Mouse (Mus musculus): Measurements from ENCODE around the gene Magt1. TPM values are rescaled to one million over a fixed set of nuclear protein-coding genes. Genes with fewer than 3 reads are reported as not detected.

Gene Magt1
- total and polyA plus RNA-seq, 3 experiments, result 48.5 to 78.4 (median 55.1) TPM

DNA sequence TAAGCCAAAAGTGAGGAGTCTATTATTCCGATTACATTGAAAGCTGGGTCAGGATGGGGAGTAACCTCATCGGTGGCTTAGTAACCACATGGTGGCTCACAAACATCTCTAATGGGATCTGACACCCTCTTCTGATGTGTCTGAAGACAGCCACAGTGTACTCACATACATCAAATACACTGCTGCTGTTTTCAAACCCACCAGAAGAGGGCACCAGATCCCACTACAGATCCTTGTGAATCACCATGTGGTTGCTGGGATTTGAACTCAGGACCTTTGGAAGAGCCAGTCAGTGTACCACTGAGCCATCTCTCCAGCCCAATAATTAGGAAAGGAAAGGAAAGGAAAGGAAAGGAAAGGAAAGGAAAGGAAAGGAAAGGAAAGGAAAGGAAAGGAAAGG, 90.3 kb downstream of the Magt1 start:
- dilution Hi-C loops (cut with MboI; ENCODE audit: extremely low pct_ligation_motif_present, extremely low pct_unique_long_range_greater_than_20kb, low sequenced_read_pairs), result no loop called here
- H3K9me3 ChIP-seq (replicated peaks; ENCODE audit: low read length), result no peaks in the 10 kb centered on the region
- DNase-seq (ENCODE audit: extremely low read depth), result peak; percentile 33

More for the DNA sequence above, 90.3 kb downstream of the Magt1 start:
- TF ChIP-seq EP300 (IDR thresholded peaks at IDR 0.05; ENCODE audit: low read length) (no peak), RAD21 (IDR thresholded peaks at IDR 0.05; ENCODE audit: low read depth, low read length) (peak; percentile 12), POLR2A (IDR thresholded peaks at IDR 0.05; ENCODE audit: low read depth, low read length) (no peak), MAX (IDR thresholded peaks at IDR 0.05; ENCODE audit: low read length) (no peak), SMC3 (IDR thresholded peaks at IDR 0.05; ENCODE audit: low read depth, low read length) (no peak), CTCF (conservative IDR thresholded peaks at IDR 0.05 in 1 of 2, IDR thresholded peaks at IDR 0.05 in 1 of 2; ENCODE audit: low read depth in 2 of 2, low read length in 2 of 2) (peak; percentile 26 to 50; a peak in 2 of 4 replicates), SIN3A (IDR thresholded peaks at IDR 0.05; ENCODE audit: low read length) (no peak), ETS1 (conservative IDR thresholded peaks at IDR 0.05; ENCODE audit: low read depth, low read length) (no peak), E2F4 (IDR thresholded peaks at IDR 0.05; ENCODE audit: insufficient replicate concordance, low read depth, low read length) (no peak), CHD2 (IDR thresholded peaks at IDR 0.05; ENCODE audit: low read length) (no peak), NELFE (IDR thresholded peaks at IDR 0.05; ENCODE audit: low read depth, low read length) (no peak), MYC (IDR thresholded peaks at IDR 0.05; ENCODE audit: low read depth, low read length) (no peak), MAFK (IDR thresholded peaks at IDR 0.05; ENCODE audit: insufficient replicate concordance, low read length) (no peak), ZKSCAN1 (IDR thresholded peaks at IDR 0.05; ENCODE audit: borderline replicate concordance, low read depth, low read length) (no peak)
- Histone ChIP-seq H3K4me2 (ENCODE audit: insufficient read depth, low read depth, poor library complexity, severe bottlenecking) (no peak overlapping the region), H3K4me1 (ENCODE audit: control insufficient read depth in 1 of 2, insufficient read depth in 2 of 2) (peaks cover 0 to 16% of the 10 kb centered on the region in 2 experiments; a peak in 1 of 4 replicates), H3K4me3 (replicated peaks in 1 of 3; ENCODE audit: low read depth in 2 of 3, low read length in 2 of 3, poor library complexity in 1 of 3) (no peak overlapping the region), H3K27ac (ENCODE audit: insufficient read depth, low read depth) (no peak overlapping the region), H3K79me2 (replicated peaks; ENCODE audit: control insufficient read depth, extremely low read depth, insufficient read depth, poor library complexity, severe bottlenecking) (peaks cover 91% of the 10 kb centered on the region), H3K9ac (ENCODE audit: insufficient read depth, low read depth) (no peak overlapping the region), H3K36me3 (replicated peaks in 1 of 2; ENCODE audit: control insufficient read depth in 1 of 2, insufficient read depth in 1 of 2, low read length in 1 of 2) (peaks cover 0 to 21% of the 10 kb centered on the region in 2 experiments), H3K27me3 (replicated peaks) (no peaks in the 10 kb centered on the region)
- in situ Hi-C loops (cut with MboI; ENCODE audit: low pct_ligation_motif_present, low pct_unique_long_range_greater_than_20kb, low sequenced_read_pairs), result loop anchor here (10.0 kb wide), 1 partner anchor 93 kb away; the partner anchor contains the start of genes Cox7b and Magt1

Other genes with a start within 250 kb of the Magt1 start
- not detected in 2 replicates for gene Fgf16, start 247.6 kb downstream of the Magt1 start, total RNA-seq (2012; rRNA removed)
- not detected in 2 replicates for gene Fgf16, start 247.6 kb downstream of the Magt1 start, total RNA-seq (2014; rRNA removed)
- not detected in 2 replicates for gene Fgf16, start 247.6 kb downstream of the Magt1 start, polyA plus RNA-seq (2012; ENCODE audit: insufficient read length, low read depth)
- 64.3 and 67.1 TPM in 2 replicates for gene Atrx, start 82.5 kb downstream of the Magt1 start, total RNA-seq (2012; rRNA removed)
- 64.9 and 72.4 TPM in 2 replicates for gene Atrx, start 82.5 kb downstream of the Magt1 start, total RNA-seq (2014; rRNA removed)
- 83.6 and 87.5 TPM in 2 replicates for gene Atrx, start 82.5 kb downstream of the Magt1 start, polyA plus RNA-seq (2012; ENCODE audit: insufficient read length, low read depth)
- 222 and 270 TPM in 2 replicates for gene Cox7b, start 3.8 kb upstream of the Magt1 start, total RNA-seq (2012; rRNA removed)
- 593 and 712 TPM in 2 replicates for gene Cox7b, start 3.8 kb upstream of the Magt1 start, total RNA-seq (2014; rRNA removed)
- gene Cox7b, start 3.8 kb upstream of the Magt1 start, polyA plus RNA-seq (2012; ENCODE audit: insufficient read length, low read depth), result 705 and 804 TPM in 2 replicates
- 5.4 and 5.7 TPM in 2 replicates for gene Atp7a, start 15.4 kb upstream of the Magt1 start, total RNA-seq (2012; rRNA removed)
- 2.2 and 2.6 TPM in 2 replicates for gene Atp7a, start 15.4 kb upstream of the Magt1 start, total RNA-seq (2014; rRNA removed)
- 3.9 and 4.0 TPM in 2 replicates for gene Atp7a, start 15.4 kb upstream of the Magt1 start, polyA plus RNA-seq (2012; ENCODE audit: insufficient read length, low read depth)
- not detected in 2 replicates for gene Tlr13, start 131.3 kb upstream of the Magt1 start, total RNA-seq (2012; rRNA removed)
- gene Tlr13, start 131.3 kb upstream of the Magt1 start, total RNA-seq (2014; rRNA removed), result not detected in 2 replicates
- 0.08 TPM in 1 of 2 replicates, not detected in the other for gene Tlr13, start 131.3 kb upstream of the Magt1 start, polyA plus RNA-seq (2012; ENCODE audit: insufficient read length, low read depth)
- gene Pgk1, start 175.2 kb upstream of the Magt1 start, total RNA-seq (2012; rRNA removed), result 655 and 1,096 TPM in 2 replicates
- gene Pgk1, start 175.2 kb upstream of the Magt1 start, total RNA-seq (2014; rRNA removed), result 1,645 and 1,646 TPM in 2 replicates
- gene Pgk1, start 175.2 kb upstream of the Magt1 start, polyA plus RNA-seq (2012; ENCODE audit: insufficient read length, low read depth), result 575 and 679 TPM in 2 replicates
- 1.7 and 3.1 TPM in 2 replicates for gene Taf9b, start 209.3 kb upstream of the Magt1 start, total RNA-seq (2012; rRNA removed)
- gene Taf9b, start 209.3 kb upstream of the Magt1 start, total RNA-seq (2014; rRNA removed), result 6.8 and 7.6 TPM in 2 replicates
- gene Taf9b, start 209.3 kb upstream of the Magt1 start, polyA plus RNA-seq (2012; ENCODE audit: insufficient read length, low read depth), result 3.8 and 4.3 TPM in 2 replicates
- gene Fnd3c2, start 243.5 kb upstream of the Magt1 start, total RNA-seq (2012; rRNA removed), result not detected in 2 replicates
- gene Fnd3c2, start 243.5 kb upstream of the Magt1 start, total RNA-seq (2014; rRNA removed), result not detected in 2 replicates
- not detected in 2 replicates for gene Fnd3c2, start 243.5 kb upstream of the Magt1 start, polyA plus RNA-seq (2012; ENCODE audit: insufficient read length, low read depth)